Mouse (Mus musculus) A20 (cell line): Measurements from ENCODE around the gene Spryd4.

Experiments used
- DNase-seq: peaks from one replicate; pipeline ENCODE4 v3.0.0-alpha.2; 2011; ENCODE audit warnings: low read depth, low spot score

Spryd4 gene

DNA sequence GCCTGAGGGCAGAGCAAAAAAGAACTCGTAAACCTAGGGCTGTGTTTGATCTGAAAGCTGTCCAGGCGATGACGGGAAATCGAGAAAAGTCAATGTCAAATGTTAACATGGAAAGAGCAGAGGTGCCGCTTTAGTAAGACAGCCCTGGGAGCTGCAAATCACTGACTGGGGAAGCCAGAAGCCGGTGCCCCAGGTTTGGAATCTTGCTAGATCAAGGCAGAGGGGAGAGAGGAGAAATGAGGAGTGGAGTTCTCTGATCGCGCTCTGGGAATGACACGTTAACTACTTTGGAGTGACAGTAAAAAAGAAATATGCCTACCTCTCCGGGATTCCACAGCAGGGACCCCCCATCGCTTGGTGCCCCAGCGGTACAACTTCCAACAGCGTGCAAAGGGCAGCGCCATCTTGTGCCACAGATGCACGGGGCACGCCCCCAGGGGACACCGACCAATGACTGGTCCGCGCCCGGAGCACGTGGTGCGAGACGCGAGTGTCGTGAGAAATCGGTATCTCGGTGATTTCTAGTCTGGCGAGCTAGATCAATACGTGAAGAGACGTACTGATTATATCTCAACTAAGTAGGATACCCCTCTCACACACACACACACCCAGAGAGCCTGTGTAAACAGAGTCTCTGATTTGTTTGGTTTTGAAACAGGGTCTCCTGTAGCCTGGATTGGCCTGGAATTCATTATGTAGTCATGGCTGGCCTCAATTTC, at the start of gene Spryd4:
Gene Spryd4 (minus strand): TSS at position 418 of the 719 bp plus-strand sequence.
- peak; percentile 93 for DNase-seq

DNA sequence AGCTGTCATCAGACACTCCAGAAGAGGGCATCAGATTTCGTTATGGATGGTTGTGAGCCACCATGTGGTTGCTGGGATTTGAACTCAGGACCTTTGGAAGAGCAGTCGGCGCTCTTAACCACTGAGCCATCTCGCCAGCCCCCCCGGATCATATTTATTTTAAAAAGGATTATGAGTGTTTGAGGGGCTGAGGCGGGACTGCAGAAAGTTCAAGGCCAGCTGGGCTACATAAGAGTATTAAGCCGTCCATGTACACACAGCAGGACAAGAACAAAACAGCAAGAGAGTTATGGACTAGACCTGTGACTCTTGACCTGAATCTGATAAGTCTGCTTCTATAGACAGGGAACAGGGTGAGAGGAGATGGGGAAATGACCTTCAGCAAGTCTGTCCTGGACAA, 48.8 kb upstream of the Spryd4 start:
- DNase-seq: peak; percentile 22

DNA sequence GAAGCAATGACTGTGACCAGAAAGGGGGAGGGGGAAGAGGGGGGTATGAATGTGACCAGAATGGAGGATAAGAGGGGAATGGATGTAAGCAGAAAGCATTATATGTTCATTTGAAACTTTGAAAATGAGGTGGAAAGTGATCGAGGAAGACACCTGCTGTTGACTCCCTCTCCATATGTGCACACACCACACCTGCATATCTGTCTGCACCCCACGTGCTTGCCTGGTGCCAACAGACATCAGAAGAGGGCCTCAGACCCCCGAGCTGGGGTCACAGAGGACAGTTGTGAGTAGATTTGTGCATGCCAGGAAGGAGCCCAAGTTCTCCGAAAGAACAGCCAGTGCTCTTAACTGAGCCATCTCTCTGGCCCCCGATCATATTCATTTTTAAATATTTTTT, 48.3 kb upstream of the Spryd4 start:
- peak; percentile 62 for DNase-seq

DNA sequence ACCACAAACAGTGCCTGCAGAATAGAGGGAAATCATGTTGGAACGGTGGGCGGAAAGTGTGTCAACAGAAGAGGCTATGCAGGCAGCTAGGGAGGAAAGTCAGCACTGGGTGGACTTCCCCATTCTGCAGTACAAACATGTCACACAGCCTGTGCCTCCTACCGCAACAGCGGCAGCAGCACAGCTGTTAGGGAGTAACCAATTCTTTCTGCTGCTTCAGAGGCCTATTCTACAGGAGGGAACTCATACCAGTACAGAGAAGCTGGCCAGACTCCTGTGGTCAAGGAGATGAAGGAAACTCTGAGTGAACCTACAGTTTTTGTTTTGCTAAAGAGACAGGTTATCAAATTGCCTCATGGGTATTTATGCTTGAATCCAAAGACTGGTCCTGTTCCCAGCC, 47.3 kb upstream of the Spryd4 start:
- DNase-seq: peak; percentile 87

DNA sequence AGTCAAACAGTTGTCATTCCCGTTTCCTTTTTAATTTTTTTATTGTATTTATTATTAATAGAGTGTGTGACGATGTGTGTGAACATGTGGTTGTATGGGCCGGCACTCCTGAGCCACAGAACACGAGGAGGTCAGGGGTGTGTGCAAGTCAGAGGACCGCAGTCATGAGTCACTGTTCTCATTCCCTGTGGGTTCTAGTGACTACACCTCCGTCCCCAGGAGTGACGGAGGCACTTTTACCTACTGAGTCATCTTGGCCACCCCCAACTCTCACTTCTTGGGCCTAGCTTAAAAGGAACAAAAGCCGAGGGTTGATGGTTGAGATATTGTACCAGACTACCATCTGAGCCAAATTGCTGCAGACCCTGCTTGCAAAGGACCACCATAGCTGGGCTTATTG, 44.7 kb upstream of the Spryd4 start:
- DNase-seq: no peak

DNA sequence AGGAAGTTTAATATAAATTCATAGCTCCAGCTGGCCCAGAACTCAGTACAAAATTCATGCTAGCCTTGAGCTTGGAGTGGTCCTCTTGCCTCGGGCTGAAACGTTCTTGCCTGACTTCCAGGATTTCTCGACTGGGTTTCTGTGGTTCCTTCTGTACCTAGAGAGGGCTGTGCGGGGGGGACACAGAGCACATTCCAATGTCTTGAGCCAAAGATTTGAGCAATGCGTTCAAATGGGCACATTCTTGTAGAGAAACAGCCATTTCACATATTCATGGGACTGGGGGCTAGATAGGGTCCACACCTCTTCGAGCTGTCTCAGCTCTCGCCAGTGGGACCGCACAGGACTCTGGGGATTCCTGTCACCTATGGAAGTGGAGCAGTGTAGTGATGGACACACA, 44.3 kb upstream of the Spryd4 start:
- no peak for DNase-seq

DNA sequence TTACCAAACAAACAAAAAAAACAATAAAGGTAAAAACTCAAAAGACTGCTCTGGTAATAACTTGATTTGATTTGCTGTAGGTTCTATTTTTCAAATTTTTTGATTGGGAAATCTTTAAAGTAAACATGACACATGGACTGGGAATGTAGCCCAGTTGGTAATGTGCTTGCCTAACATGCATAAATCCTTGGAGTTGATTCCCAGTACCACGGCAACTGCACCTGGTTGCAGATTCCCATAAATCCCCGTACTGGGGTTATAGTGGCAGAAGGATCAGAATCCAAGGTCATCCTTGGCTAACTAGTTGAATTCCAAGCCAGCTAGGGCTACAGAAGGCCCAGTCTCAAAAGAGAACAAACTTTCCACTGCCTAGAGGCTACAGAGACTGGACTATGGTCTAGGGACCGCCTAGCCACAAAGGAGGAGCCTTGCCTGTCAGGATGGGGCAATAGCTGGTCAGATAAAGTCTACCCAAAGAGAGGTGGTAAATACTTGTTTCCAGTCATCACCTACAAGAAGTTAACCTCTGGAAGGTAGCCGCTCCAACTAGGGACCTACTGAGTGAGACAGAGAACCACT, 42.2 kb upstream of the Spryd4 start, which contains the start of gene Apon:
Gene Apon (plus strand): TSS at position 420 of the 579 bp plus-strand sequence.
- DNase-seq: no peak

DNA sequence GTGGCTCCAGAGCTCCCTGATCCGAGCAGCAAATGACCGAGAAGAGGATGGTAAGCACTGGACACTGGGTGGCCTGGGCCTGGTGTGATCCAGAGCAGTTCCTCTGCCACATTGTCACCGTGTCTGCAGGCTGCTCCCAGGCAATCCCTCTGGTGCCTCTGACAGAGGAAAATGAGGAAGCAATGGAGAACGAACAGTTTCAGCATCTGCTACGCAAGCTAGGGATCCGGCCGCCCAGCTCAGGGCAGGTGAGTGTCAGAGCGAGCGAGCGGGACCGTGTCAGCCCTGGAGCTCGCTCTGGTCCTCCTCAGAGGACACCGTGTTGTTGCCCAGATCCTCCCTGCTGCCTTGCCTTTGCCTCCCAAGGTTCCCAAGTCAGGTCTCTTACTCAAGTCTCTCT, 39.0 kb upstream of the Spryd4 start:
- DNase-seq: no peak

DNA sequence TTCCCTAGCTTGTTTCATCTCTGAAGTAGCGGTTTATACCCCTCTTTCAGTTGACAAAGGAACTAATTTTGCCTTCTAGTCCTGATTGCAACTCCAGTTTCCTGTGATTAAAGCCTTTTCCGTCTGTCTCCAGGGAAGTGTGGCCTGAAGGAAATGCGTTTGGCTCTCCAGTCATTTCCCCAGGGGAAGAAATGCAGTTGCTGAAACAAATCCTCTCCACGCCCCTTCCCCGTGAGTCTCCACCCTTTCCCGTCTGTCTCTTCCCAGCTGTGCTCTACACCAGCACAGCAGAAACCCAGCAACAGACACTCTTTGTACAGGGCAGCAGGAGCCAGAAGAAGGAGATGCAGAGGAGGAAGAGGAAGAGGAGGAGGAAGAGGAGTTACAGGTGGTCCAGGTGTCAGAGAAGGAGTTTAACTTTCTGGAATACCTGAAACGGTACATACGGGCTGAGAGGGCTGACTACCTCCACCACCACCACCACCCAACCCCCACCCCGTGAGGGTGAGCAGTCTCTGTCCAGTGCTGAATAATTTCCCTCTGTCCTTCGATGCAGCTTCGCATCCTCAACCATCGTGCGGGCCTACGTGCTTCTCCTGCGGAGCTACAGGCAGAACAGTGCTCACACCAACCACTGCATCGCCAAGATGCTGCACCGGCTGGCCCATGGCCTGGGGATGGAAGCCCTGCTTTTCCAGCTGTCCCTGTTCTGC, 35.6 kb upstream of the Spryd4 start:
- DNase-seq: no peak

DNA sequence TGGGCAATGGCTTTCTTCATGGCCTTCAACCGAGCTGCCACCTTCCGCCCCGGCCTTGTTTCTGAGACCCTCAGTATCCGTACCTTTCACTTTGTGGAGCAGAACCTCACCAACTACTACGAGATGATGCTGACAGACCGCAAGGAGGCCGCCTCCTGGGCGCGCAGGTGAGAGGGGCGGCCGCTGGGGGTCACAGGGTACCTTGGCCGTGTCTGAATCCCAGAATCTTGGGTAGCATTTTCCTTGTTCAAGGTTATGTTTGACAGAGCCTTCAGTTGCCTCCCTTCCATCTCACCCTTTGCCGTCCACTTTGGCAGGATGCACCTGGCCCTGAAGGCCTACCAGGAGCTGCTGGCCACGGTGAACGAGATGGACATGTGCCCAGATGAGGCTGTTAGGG, 32.5 kb upstream of the Spryd4 start:
- DNase-seq: no peak

DNA sequence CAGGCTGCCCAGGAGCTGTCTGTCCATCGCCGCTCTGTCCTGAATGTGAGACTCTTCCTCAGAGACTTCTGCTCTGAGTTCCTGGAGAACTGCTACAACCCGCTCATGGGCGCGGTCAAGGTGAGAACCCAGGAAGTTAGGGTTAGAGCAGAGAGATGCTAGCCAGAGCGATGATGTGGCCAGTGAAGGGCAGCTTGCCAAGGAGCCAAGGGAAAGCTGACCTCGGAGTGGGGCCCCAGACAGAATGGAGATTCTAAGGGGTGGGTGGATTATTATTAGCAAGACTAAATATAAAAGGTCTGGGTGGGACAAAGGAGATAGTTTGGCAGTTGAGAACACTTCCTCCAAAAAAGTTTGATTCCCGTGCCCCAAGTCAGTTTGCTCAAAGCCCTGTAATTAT, 31.6 kb upstream of the Spryd4 start:
- DNase-seq: no peak

DNA sequence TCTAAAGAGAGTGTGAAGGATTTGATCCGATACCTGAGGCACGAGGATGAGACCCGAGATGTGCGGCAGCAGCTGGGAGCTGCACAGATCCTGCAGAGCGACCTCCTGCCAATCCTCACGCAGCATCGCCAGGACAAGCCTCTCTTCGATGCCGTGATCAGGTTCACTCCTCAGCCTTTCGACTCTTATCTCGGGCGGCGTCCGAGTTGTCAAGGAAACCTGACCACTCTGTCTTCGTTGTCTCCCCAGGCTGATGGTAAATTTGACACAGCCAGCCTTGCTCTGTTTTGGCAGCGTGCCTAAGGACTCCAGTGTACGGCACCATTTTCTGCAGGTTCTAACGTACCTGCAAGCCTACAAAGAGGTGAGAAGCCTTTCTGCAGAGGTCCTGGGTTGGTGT, 28.5 kb upstream of the Spryd4 start:
- DNase-seq: no peak

DNA sequence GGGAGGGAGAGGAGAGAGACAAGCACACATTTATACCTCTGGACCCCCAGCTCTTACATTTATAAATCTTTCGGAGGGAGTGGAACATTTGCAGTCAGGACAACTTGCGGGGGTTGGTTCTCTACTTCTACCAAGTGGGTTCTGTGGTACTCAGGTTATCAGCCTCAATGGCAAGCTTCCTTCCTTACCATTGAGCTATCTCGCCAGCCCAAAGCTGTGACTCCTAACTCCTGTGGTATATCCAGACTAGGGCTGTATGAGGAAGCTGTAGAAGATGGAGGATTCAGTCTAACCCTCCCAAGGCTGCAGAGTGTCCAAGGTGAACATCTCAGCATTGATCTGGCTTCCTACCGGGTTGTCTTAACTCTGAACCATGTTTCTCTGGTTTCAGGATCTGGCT, 27.5 kb upstream of the Spryd4 start:
- DNase-seq: no peak

DNA sequence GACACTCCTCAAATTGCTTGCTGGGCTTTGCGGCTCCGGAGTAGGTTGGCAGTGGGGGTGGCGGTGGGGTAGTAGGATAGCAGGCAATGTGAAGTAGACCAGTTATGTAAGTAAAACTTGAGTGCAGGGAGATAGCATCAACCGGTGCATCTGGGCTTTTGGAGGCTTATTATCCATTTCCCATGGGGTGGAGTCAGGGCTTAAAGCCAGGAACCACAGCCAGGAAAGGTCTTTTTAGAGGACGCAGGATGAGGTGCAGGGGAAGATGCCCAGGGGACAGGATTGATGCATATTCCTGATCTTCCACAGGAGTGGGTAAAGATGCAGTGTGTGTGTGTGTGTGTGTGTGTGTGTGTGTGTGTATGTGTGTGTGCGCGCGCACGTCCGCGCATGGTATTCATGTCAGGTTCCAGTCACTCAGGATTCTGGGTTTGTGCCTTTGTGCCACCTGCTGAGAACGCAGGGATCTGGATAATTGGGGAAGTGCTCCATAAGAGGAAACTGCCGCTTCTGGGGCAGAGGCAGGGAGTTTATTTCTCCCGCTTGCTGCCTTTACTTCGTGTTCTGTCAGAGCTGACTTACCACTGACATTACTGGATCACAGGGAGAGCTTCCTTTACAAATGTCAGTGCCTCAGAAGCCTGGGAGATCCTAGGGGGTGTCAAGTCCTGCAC, 26.3 kb upstream of the Spryd4 start:
- DNase-seq: no peak

DNA sequence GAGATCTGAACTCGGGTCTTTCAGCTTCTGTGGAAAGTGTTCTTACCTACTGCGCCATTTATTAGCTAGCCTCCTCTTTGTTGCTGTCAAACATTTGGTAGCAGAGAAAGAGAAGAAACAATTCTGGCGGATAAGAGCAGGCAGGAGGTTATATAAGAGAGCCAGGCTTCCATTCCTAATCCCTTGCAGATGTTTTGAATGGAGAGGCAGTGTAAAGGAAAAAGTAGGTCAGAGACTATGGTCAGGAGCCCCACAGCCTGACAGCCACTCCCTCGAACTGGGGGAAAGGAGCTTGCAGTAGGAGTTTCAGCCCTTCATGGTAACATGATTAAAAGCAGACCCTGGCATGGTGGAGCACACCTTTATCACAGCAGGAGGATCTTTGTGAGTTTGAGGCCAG, 24.7 kb upstream of the Spryd4 start:
- DNase-seq: no peak

DNA sequence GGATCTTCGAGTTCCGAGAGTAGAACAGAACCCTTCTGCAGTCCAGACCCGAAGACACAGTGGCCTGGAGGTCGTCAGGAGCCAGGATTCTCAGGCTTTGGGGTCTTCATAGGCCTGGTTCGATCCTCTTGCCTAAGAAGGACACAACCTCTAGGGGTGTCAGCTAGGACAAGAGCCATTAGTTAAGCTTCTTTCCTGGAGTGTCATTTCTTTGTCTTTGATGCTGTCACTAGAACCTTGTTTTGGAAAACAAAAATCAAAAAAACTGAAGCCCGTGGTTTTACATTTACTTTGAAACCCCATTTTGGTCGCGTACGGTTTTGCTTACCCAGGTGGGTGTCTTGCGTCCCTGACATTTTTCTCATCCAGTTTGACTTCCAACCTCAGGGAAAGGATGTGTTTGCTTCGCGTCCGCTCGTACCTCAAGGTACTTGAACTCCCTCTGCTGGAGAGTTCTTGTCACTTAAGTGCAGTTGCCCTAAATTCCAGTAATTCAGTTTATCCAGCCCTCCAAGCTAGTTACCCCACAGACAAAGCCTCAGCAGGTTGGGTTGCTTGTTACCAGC, 20.9 kb upstream of the Spryd4 start:
- peak; percentile 84 for DNase-seq

DNA sequence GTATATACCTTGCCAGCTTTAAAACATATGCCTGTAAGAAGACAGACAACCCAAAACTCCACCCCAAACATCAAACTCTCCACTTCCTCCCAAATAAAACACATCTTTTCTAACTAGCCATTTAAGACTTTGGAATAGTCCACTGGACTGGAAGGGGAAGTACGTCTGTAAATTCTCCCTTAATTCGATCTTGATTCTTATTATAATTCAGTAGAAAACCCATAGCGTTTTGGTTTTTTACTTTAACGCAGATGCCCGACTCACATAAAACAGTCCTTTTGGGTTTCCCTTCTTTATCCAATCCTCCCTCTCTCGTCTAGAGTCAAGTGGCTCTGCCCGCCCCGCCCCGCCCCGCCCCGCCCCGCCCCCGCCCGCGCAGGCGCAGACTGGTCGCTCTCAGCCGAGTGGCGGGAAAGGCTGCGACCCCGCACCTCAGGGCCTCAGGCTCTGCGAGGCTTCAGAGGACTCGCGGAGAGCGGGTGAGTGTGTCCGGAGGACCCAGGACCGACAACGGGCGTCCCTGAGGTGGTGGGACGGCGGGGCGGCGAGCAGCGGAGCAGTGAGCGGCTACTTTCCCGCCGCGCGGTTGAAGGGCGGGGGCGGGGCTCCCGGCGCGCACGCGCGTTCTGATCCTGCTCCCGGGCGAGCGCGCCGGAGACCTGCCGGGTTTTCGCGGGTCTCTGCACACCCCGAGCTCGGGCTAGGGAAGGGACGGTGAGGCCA, 20.3 kb upstream of the Spryd4 start, which contains the start of gene Timeless:
Gene Timeless (plus strand): TSS at position 369 of the 723 bp plus-strand sequence.
- peak; percentile 91 for DNase-seq

DNA sequence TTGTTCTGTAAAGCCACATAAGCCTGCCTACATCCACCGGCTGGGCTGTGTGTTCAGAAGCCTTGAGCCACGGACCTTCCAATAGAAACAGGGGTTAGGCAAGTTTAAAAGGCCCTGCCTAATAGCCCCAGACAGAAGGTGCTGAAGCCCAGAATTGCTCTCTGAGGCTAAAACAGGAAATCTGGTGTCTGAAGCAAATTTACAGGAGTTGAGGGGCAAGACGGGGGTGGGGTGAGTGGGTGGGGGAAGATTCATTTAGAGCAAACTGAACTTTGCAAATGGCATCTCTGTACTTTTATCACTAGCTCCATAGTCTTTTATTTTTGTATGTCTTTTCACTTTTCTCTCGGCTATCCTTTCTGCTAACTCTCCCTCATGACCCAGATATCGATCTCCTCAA, 19.5 kb upstream of the Spryd4 start:
- peak; percentile 65 for DNase-seq

DNA sequence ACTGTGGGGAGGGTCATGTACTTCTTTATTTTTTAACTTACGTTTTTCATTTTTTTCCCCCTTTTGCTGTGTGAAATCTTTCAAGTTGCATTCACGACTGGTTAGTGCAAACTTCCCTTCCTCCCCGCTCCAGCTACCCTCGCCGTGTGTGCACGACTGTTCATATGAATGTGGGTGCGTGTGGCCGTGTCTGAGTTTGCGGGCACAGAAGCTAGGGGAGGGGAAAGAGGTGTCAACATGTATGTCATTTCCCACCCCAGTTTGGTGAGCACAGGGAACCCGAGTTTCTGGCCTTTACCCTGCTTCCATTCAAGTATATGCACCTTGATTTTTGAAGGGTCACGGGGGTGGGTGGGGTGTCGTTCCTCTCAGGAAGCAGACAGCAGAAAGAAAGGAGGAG, 19.0 kb upstream of the Spryd4 start:
- no peak for DNase-seq

DNA sequence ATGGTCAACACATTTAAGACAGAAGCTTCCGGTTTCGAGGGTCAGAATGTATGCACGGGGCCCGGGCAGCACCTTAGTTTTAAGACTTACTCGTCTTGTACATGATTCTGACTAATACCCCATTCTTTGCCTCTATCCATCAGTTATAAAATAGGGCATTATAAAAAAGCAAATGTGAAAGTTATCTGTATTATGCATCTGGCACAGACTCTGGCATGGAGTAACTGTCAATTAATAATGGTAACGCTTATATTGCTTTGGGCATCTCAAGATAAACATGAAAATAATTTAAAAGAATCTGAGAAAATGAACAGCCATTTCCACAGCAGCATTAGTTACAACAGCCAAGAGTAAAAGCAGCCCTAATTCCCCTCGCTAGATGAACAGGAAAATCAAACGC, 16.4 kb upstream of the Spryd4 start:
- DNase-seq: no peak

DNA sequence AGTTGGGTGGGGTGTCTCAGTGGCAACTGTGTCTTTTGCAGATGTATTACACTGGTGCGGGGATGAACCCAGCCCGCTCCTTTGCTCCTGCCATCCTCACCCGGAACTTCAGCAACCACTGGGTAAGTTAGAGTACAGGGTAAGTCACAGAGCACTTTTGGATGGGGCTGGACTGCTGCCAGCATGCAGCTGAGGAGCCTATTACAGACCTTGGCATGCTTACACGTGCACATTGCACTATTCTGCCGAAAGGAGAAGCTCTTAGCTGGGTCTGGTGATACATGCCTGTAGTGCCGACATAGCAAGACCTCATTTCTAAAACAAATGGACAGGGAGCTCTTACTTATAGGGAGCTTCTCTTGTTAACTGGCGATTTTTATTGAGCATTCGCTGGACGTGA, 16.0 kb upstream of the Spryd4 start:
- no peak for DNase-seq
